Mouse (Mus musculus) hindbrain, embryonic 11.5 days (tissue): ENCODE measurements around the gene Zscan12. TPM values are rescaled to one million over a fixed set of nuclear protein-coding genes. Genes with fewer than 3 reads are reported as not detected.
"Not testable (repeated sequence)": the region's sequence is repeated elsewhere in the genome, so short reads cannot be mapped to it uniquely, and the experiment has no call there.

Source experiments
- ATAC-seq: fragments of 200-750 bp; cut with Nextera tagmentation; 2 replicates; pipeline ENCODE4 v1.8.0; 2017; ENCODE audit warnings: mild to moderate bottlenecking, moderate TSS enrichment, moderate library complexity; ENCODE audit not compliant: low FRiP score
- DNase-seq: peaks from one replicate; pipeline ENCODE4 v3.0.0-alpha.2; 2015; ENCODE audit warnings: low spot score
- H3K27ac ChIP-seq: fragments of 300-500 bp; sonication (generic); 2 replicates; pipeline ENCODE4 v1.5.1; 2014; ENCODE audit warnings: mild to moderate bottlenecking, low read depth, low read length
- H3K27me3 ChIP-seq: fragments of 300-500 bp; sonication (generic); 2 replicates; pipeline ENCODE4 v1.6.1; 2014; ENCODE audit warnings: mild to moderate bottlenecking, low read length, moderate library complexity, mixed read lengths; ENCODE audit not compliant: control insufficient read depth, insufficient read depth
- H3K36me3 ChIP-seq: fragments of 300-500 bp; sonication (generic); 2 replicates; pipeline ENCODE4 v1.6.1; 2014; ENCODE audit warnings: mild to moderate bottlenecking, low read length, moderate library complexity, mixed read lengths; ENCODE audit not compliant: control insufficient read depth, insufficient read depth
- H3K4me1 ChIP-seq: fragments of 300-500 bp; sonication (generic); replicated peaks from 2 replicates; pipeline ENCODE4 v1.6.1; 2014; ENCODE audit warnings: low read length, mixed read lengths; ENCODE audit not compliant: control insufficient read depth, insufficient read depth
- H3K4me2 ChIP-seq: fragments of 300-500 bp; sonication (generic); replicated peaks from 2 replicates; pipeline ENCODE4 v1.6.1; 2014; ENCODE audit warnings: mild to moderate bottlenecking, low read depth, low read length
- H3K4me3 ChIP-seq: fragments of 300-500 bp; sonication (generic); 2 replicates; pipeline ENCODE4 v1.5.1; 2014; ENCODE audit warnings: low read depth, low read length
- H3K9ac ChIP-seq: fragments of 300-500 bp; sonication (generic); 2 replicates; pipeline ENCODE4 v1.6.1; 2014; ENCODE audit warnings: low read depth, low read length
- H3K9me3 ChIP-seq: fragments of 300-500 bp; sonication (generic); 2 replicates; pipeline ENCODE4 v1.6.1; 2016; ENCODE audit warnings: low read length; ENCODE audit not compliant: control insufficient read depth
- WGBS: fragments of 180-500 bp; shearing (Covaris S2); extraction: QIAGEN DNeasy Blood & Tissue Kit; methylation state at CpG from one replicate; pipeline ENCODE4 v1.1.7; 2014; 5-methylcytosine and 5-hydroxymethylcytosine counted together
- polyA plus RNA-seq: library from polyadenylated mRNA; unstranded; fragments of >200 nt; fragmentation: Nextera tagmentation; extraction: Ambion mirVana; gene quantifications from 2 replicates; pipeline ENCODE4 v1.2.1, GENCODE M21; 2014

The Zscan12 gene
- polyA plus RNA-seq, 1 experiment from 2014 or later, result 20.3 TPM

DNA sequence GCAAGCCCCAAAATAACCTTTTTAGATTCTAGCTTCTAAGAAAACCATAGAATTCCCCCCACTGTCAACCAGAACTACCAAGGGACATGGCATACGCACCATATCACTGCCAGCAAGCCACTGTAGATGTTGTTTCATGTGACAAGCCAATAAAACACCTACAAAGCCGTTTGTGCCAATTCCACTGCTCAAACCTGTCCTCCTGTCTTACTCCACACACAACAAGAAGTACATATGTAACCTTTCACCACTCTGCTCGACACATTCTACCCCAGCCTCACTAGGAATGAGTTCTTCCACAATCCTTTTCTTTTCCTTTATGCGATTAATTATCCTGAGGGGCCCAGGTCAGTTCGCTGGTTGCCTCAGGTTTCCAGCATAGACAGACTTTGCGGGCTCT is 33.0 kb downstream of the Zscan12 start:
- Histone ChIP-seq H3K9me3 (no peaks in the 10 kb centered on the region), H3K4me2 (no peak overlapping the region), H3K27ac (no peak overlapping the region), H3K27me3 (no peaks in the 10 kb centered on the region), H3K9ac (no peak overlapping the region), H3K36me3 (peaks cover 18% of the 10 kb centered on the region), H3K4me1 (no peaks in the 10 kb centered on the region), H3K4me3 (no peak overlapping the region)
- WGBS, result 97% methylated on average over 6 of the region's 6 CpGs
- ATAC-seq (no peak), DNase-seq (no peak)

- H3K4me2 ChIP-seq, ATAC-seq: not testable (repeated sequence)
- 97% methylated on average over 9 of the region's 18 CpGs for WGBS
Measured at GRCm38 (mm10) chr13:21396048-21396447, 33.4 kb downstream of the Zscan12 start.

DNA sequence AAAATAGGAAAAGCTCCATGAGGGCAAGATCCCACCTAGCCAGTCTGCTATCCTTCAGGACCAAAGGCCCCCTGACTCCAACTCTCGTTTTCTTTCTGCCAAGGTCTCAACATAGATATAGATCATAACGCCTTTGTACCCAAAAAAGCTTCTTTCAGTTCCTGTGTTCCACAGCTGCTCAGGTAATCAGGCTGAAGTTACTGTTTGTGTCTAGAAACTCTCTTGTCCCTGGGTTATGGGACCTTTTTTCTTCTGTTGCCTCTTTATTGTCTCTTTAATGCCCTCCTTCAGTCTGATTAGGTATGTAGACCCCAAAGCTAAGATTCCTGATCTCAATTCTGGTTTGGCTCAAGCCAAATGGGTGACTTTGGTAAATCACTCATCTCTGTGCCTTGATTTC is 34.9 kb downstream of the Zscan12 start:
- ATAC-seq (no peak), DNase-seq (no peak)
- Histone ChIP-seq H3K27me3 (no peaks in the 10 kb centered on the region), H3K4me3 (no peak overlapping the region), H3K27ac (no peak overlapping the region), H3K4me1 (no peaks in the 10 kb centered on the region), H3K36me3 (peaks cover 9% of the 10 kb centered on the region), H3K9ac (no peak overlapping the region), H3K9me3 (no peaks in the 10 kb centered on the region), H3K4me2 (no peak overlapping the region)
- 95% methylated on average over 2 of the region's 2 CpGs for WGBS

More at GRCm38 (mm10) chr13:21396048-21396447, 33.4 kb downstream of the Zscan12 start:
- not testable (repeated sequence) for H3K9ac ChIP-seq, H3K4me1 ChIP-seq, H3K27ac ChIP-seq, H3K4me3 ChIP-seq, DNase-seq, H3K9me3 ChIP-seq, H3K27me3 ChIP-seq
- peaks cover 14% of the 10 kb centered on the region for H3K36me3 ChIP-seq

- no peaks in the 10 kb centered on the region for H3K4me1 ChIP-seq
Measured at GRCm38 (mm10) chr13:21401166-21401565, 38.5 kb downstream of the Zscan12 start.

GRCm38 (mm10) chr13:21401636-21402286 is 39.1 kb downstream of the Zscan12 start:
- peak; percentile 55 for ATAC-seq
- H3K9ac ChIP-seq, result peak overlapping the region; percentile 90
- no peaks in the 10 kb centered on the region for H3K9me3 ChIP-seq
- H3K36me3 ChIP-seq, result no peaks in the 10 kb centered on the region
- no peaks in the 10 kb centered on the region for H3K4me1 ChIP-seq
- peak overlapping the region; percentile 80 for H3K4me3 ChIP-seq
- peak; percentile 13 for DNase-seq
- H3K27ac ChIP-seq, result no peak overlapping the region
- WGBS, result 16% methylated on average over 12 of the region's 12 CpGs
- peak overlapping the region; percentile 64 for H3K4me2 ChIP-seq
- no peaks in the 10 kb centered on the region for H3K27me3 ChIP-seq

More at GRCm38 (mm10) chr13:21401166-21401565, 38.5 kb downstream of the Zscan12 start:
- peak overlapping the region; percentile 80 for H3K4me3 ChIP-seq
- H3K9me3 ChIP-seq, result no peaks in the 10 kb centered on the region
- no peak for DNase-seq
- WGBS, result 82% methylated on average over 3 of the region's 3 CpGs
- ATAC-seq, result no peak
- H3K36me3 ChIP-seq, result no peaks in the 10 kb centered on the region
- H3K27me3 ChIP-seq, result no peaks in the 10 kb centered on the region
- H3K9ac ChIP-seq, result peak overlapping the region; percentile 90
- H3K4me2 ChIP-seq, result peak overlapping the region; percentile 64
- no peak overlapping the region for H3K27ac ChIP-seq

- under 1% methylated on average over 35 of the region's 35 CpGs for WGBS
- Histone ChIP-seq H3K9ac (peak within 1 kb of the TSS; percentile 90), H3K9me3 (no peaks in the 10 kb centered on the region), H3K36me3 (no peaks in the 10 kb centered on the region), H3K27me3 (no peaks in the 10 kb centered on the region), H3K4me3 (peak within 1 kb of the TSS; percentile 80), H3K27ac (peak within 1 kb of the TSS; percentile 36; the same call in 1 of the 2 replicates), H3K4me2 (peak within 1 kb of the TSS; percentile 64), H3K4me1 (no peaks in the 10 kb centered on the region)
- peak; percentile 96 for ATAC-seq
- peak; percentile 92 for DNase-seq
Measured at GRCm38 (mm10) chr13:21402287-21402846, 39.7 kb downstream of the Zscan12 start, which contains the start of gene Zkscan3. TSS of gene Zkscan3 (minus strand) at chr13:21402755.

GRCm38 (mm10) chr13:21402848-21403247 is 40.2 kb downstream of the Zscan12 start:
- 0% methylated on average over 2 of the region's 2 CpGs for WGBS
- DNase-seq, result no peak
- no peaks in the 10 kb centered on the region for H3K27me3 ChIP-seq
- peak; percentile 58 for ATAC-seq
- peak overlapping the region; percentile 90 for H3K9ac ChIP-seq
- peak overlapping the region; percentile 80 for H3K4me3 ChIP-seq
- no peaks in the 10 kb centered on the region for H3K9me3 ChIP-seq
- no peaks in the 10 kb centered on the region for H3K36me3 ChIP-seq
- H3K27ac ChIP-seq, result no peak overlapping the region
- H3K4me1 ChIP-seq, result no peaks in the 10 kb centered on the region
- H3K4me2 ChIP-seq, result peak overlapping the region; percentile 64

DNA sequence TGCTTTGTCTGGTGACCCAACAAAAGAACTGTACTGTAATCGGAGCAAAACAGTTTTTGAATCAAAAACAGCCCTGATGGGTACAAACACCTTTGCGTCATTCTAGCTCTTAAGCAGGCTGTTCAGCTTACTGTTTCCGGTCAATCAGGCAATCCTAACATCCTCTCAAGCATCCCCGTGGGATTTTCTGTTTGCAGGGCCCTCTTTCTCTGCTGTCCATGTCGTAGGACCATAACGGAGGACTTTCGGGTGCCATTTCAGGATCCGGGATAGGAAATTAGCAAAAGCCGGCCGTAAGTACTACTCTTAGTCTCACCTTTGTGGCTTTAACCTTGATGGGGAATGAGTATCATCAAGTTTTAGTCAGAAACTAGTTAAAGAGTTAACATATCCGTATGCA is 44.7 kb downstream of the Zscan12 start:
- 81% methylated on average over 11 of the region's 11 CpGs for WGBS
- Histone ChIP-seq H3K4me1 (no peaks in the 10 kb centered on the region), H3K4me2 (no peak overlapping the region), H3K27me3 (no peaks in the 10 kb centered on the region), H3K9me3 (no peaks in the 10 kb centered on the region), H3K9ac (no peak overlapping the region), H3K36me3 (no peaks in the 10 kb centered on the region), H3K27ac (no peak overlapping the region), H3K4me3 (no peak overlapping the region)
- ATAC-seq (no peak), DNase-seq (no peak)
